Mouse (Mus musculus) G1E-ER4 (cell line): ENCODE data around the gene Fdxr. TPM values are rescaled to one million over a fixed set of nuclear protein-coding genes. Genes with fewer than 3 reads are reported as not detected.

Source experiments
- GATA1 ChIP-seq: IDR thresholded peaks from one replicate; pipeline ENCODE4 v1.8.0; 2012; ENCODE audit warnings: low read length, inconsistent platforms
- polyA plus RNA-seq: library from polyadenylated mRNA; stranded (reverse); fragments of >175 nt; gene quantifications from 2 replicates; pipeline ENCODE4 v1.2.3, GENCODE M21; 2012

Fdxr gene
- polyA plus RNA-seq, 1 experiment, result 49.9 TPM

GRCm38 (mm10) chr11:115223877-115224276 is 53.0 kb downstream of the Fdxr start:
- no peak for TF ChIP-seq GATA1

GRCm38 (mm10) chr11:115223451-115223850 is 53.4 kb downstream of the Fdxr start:
- TF ChIP-seq GATA1, result no peak

- TF ChIP-seq GATA1, result no peak
Measured at GRCm38 (mm10) chr11:115222570-115222969, 54.3 kb downstream of the Fdxr start.

GRCm38 (mm10) chr11:115222077-115222476 is 54.8 kb downstream of the Fdxr start:
- no peak for TF ChIP-seq GATA1

GRCm38 (mm10) chr11:115219685-115220084 is 57.2 kb downstream of the Fdxr start:
- no peak for TF ChIP-seq GATA1

GRCm38 (mm10) chr11:115219263-115219662 is 57.6 kb downstream of the Fdxr start:
- no peak for TF ChIP-seq GATA1

Other genes starting within 250 kb of the Fdxr start
- gene Cd300ld5, start 239.3 kb downstream of the Fdxr start, polyA plus RNA-seq, result not detected in 2 replicates
- not detected in 2 replicates for gene Cd300ld3, start 228.6 kb downstream of the Fdxr start, polyA plus RNA-seq
- not detected in 2 replicates for gene Cd300e, start 214.9 kb downstream of the Fdxr start, polyA plus RNA-seq
- 1.3 and 1.4 TPM in 2 replicates for gene Rab37, start 185.6 kb downstream of the Fdxr start, polyA plus RNA-seq
- not detected in 2 replicates for gene Cd300lf, start 143.1 kb downstream of the Fdxr start, polyA plus RNA-seq
- 237 and 268 TPM in 2 replicates for gene Slc9a3r1, start 113.7 kb downstream of the Fdxr start, polyA plus RNA-seq
- gene Tmem104, start 89.6 kb downstream of the Fdxr start, polyA plus RNA-seq, result 19.0 and 20.7 TPM in 2 replicates
- gene Nat9, start 89.2 kb downstream of the Fdxr start, polyA plus RNA-seq, result 33.7 and 35.0 TPM in 2 replicates
- gene Grin2c, start 9.8 kb downstream of the Fdxr start, polyA plus RNA-seq, result not detected in 2 replicates
- not detected in 2 replicates for gene Fads6, start 20.6 kb upstream of the Fdxr start, polyA plus RNA-seq
- gene Otop2, start 30.1 kb upstream of the Fdxr start, polyA plus RNA-seq, result not detected in 2 replicates
- not detected in 2 replicates for gene Ush1g, start 45.0 kb upstream of the Fdxr start, polyA plus RNA-seq
- gene Otop3, start 57.7 kb upstream of the Fdxr start, polyA plus RNA-seq, result not detected in 2 replicates
- not detected in 2 replicates for gene Hid1, start 90.7 kb upstream of the Fdxr start, polyA plus RNA-seq
- gene Cdr2l, start 104.9 kb upstream of the Fdxr start, polyA plus RNA-seq, result not detected in 2 replicates
- gene Mrpl58, start 126.7 kb upstream of the Fdxr start, polyA plus RNA-seq, result 63.1 and 82.2 TPM in 2 replicates
- gene Atp5h, start 142.9 kb upstream of the Fdxr start, polyA plus RNA-seq, result 69.9 and 151 TPM in 2 replicates
- gene Kctd2, start 143.1 kb upstream of the Fdxr start, polyA plus RNA-seq, result 21.0 and 30.9 TPM in 2 replicates
- not detected in 2 replicates for gene Trim80, start 163.5 kb upstream of the Fdxr start, polyA plus RNA-seq
- not detected in 2 replicates for gene Slc16a5, start 185.4 kb upstream of the Fdxr start, polyA plus RNA-seq
- gene Armc7, start 198.6 kb upstream of the Fdxr start, polyA plus RNA-seq, result 22.5 and 23.0 TPM in 2 replicates
- 142 and 157 TPM in 2 replicates for gene Nt5c, start 214.8 kb upstream of the Fdxr start, polyA plus RNA-seq
- gene Jpt1, start 237.3 kb upstream of the Fdxr start, polyA plus RNA-seq, result 254 and 306 TPM in 2 replicates